Mouse (Mus musculus) heart, postnatal 0 days (tissue): ENCODE data around the gene Glb1.

ENCODE experiments used
- CTCF ChIP-seq: IDR thresholded peaks from 2 replicates; pipeline ENCODE4 v1.5.1; 2016; ENCODE audit warnings: antibody characterized with exemption, control low read depth, low read depth
- EP300 ChIP-seq: IDR thresholded peaks from 2 replicates; pipeline ENCODE4 v1.6.1; 2016; ENCODE audit warnings: antibody characterized with exemption, low read depth

GRCm38 (mm10) chr9:114455420-114455819 is 54.5 kb downstream of the Glb1 start:
- TF ChIP-seq CTCF, result no peak
- no peak for TF ChIP-seq EP300
